Mouse (Mus musculus): ENCODE data around the gene Cfl1. TPM values are rescaled to one million over a fixed set of nuclear protein-coding genes. Genes with fewer than 3 reads are reported as not detected.

Gene Cfl1
- polyA plus RNA-seq, 1 experiment from 2014 or later: 3,575 TPM

- H3K4me2 ChIP-seq (ENCODE audit: low read length): no peak overlapping the region; the same call in 1 of the 2 replicates
- H3K4me3 ChIP-seq (ENCODE audit: low read depth, low read length): no peak overlapping the region
- H3K36me3 ChIP-seq (ENCODE audit: control insufficient read depth, insufficient read depth, low read length): no peaks in the 10 kb centered on the region
- WGBS: 11% methylated on average over 7 of the region's 7 CpGs
- H3K27me3 ChIP-seq (ENCODE audit: control insufficient read depth, insufficient read depth, low read depth, low read length): no peaks in the 10 kb centered on the region
- H3K27ac ChIP-seq (ENCODE audit: low read length): no peak overlapping the region
- ATAC-seq: no peak
- H3K9ac ChIP-seq (ENCODE audit: low read depth, low read length): no peak overlapping the region
- H3K9me3 ChIP-seq (replicated peaks; ENCODE audit: control insufficient read depth, low read length, poor library complexity, severe bottlenecking): no peaks in the 10 kb centered on the region
- peaks cover 10% of the 10 kb centered on the region for H3K4me1 ChIP-seq (ENCODE audit: control insufficient read depth, insufficient read depth, low read length)
Measured at GRCm38 (mm10) chr19:5530138-5530524, 39.9 kb downstream of the Cfl1 start.

GRCm38 (mm10) chr19:5532520-5532919, 42.3 kb downstream of the Cfl1 start:
- WGBS: 82% methylated on average over 8 of the region's 8 CpGs
- ATAC-seq: no peak

GRCm38 (mm10) chr19:5538786-5539185, 48.5 kb downstream of the Cfl1 start:
- Histone ChIP-seq H3K4me3 (ENCODE audit: low read depth, low read length) (no peak overlapping the region), H3K27ac (ENCODE audit: low read length) (no peak overlapping the region), H3K27me3 (ENCODE audit: control insufficient read depth, insufficient read depth, low read depth, low read length) (no peaks in the 10 kb centered on the region), H3K4me1 (ENCODE audit: control insufficient read depth, insufficient read depth, low read length) (no peaks in the 10 kb centered on the region), H3K36me3 (ENCODE audit: control insufficient read depth, insufficient read depth, low read length) (no peaks in the 10 kb centered on the region), H3K9ac (ENCODE audit: low read depth, low read length) (no peak overlapping the region), H3K9me3 (replicated peaks; ENCODE audit: control insufficient read depth, low read length, poor library complexity, severe bottlenecking) (no peaks in the 10 kb centered on the region), H3K4me2 (ENCODE audit: low read length) (no peak overlapping the region)
- no peak for ATAC-seq
- WGBS: 56% methylated on average over 8 of the region's 8 CpGs

More at GRCm38 (mm10) chr19:5532520-5532919, 42.3 kb downstream of the Cfl1 start:
- Histone ChIP-seq H3K4me1 (ENCODE audit: control insufficient read depth, insufficient read depth, low read length) (peaks cover 10% of the 10 kb centered on the region), H3K9me3 (replicated peaks; ENCODE audit: control insufficient read depth, low read length, poor library complexity, severe bottlenecking) (no peaks in the 10 kb centered on the region), H3K27ac (ENCODE audit: low read length) (no peak overlapping the region), H3K9ac (ENCODE audit: low read depth, low read length) (no peak overlapping the region), H3K4me2 (ENCODE audit: low read length) (no peak overlapping the region), H3K27me3 (ENCODE audit: control insufficient read depth, insufficient read depth, low read depth, low read length) (no peaks in the 10 kb centered on the region), H3K4me3 (ENCODE audit: low read depth, low read length) (no peak overlapping the region), H3K36me3 (ENCODE audit: control insufficient read depth, insufficient read depth, low read length) (no peaks in the 10 kb centered on the region)

- no peaks in the 10 kb centered on the region for H3K27me3 ChIP-seq (ENCODE audit: control insufficient read depth, insufficient read depth, low read depth, low read length)
- no peak overlapping the region for H3K4me3 ChIP-seq (ENCODE audit: low read depth, low read length)
- H3K27ac ChIP-seq (ENCODE audit: low read length): no peak overlapping the region
- H3K9me3 ChIP-seq (replicated peaks; ENCODE audit: control insufficient read depth, low read length, poor library complexity, severe bottlenecking): no peaks in the 10 kb centered on the region
- WGBS: 87% methylated on average over 9 of the region's 9 CpGs
- H3K4me2 ChIP-seq (ENCODE audit: low read length): no peak overlapping the region
- no peaks in the 10 kb centered on the region for H3K36me3 ChIP-seq (ENCODE audit: control insufficient read depth, insufficient read depth, low read length)
- H3K9ac ChIP-seq (ENCODE audit: low read depth, low read length): no peak overlapping the region
- no peak for ATAC-seq
- no peaks in the 10 kb centered on the region for H3K4me1 ChIP-seq (ENCODE audit: control insufficient read depth, insufficient read depth, low read length)
Measured at GRCm38 (mm10) chr19:5543362-5543761, 53.1 kb downstream of the Cfl1 start.

- Histone ChIP-seq H3K9ac (ENCODE audit: low read depth, low read length) (no peak overlapping the region), H3K4me3 (ENCODE audit: low read depth, low read length) (no peak overlapping the region), H3K4me1 (ENCODE audit: control insufficient read depth, insufficient read depth, low read length) (no peaks in the 10 kb centered on the region), H3K9me3 (replicated peaks; ENCODE audit: control insufficient read depth, low read length, poor library complexity, severe bottlenecking) (no peaks in the 10 kb centered on the region), H3K4me2 (ENCODE audit: low read length) (no peak overlapping the region), H3K27ac (ENCODE audit: low read length) (no peak overlapping the region), H3K27me3 (ENCODE audit: control insufficient read depth, insufficient read depth, low read depth, low read length) (no peaks in the 10 kb centered on the region), H3K36me3 (ENCODE audit: control insufficient read depth, insufficient read depth, low read length) (no peaks in the 10 kb centered on the region)
- 65% methylated on average over 11 of the region's 11 CpGs for WGBS
- no peak for ATAC-seq
Measured at GRCm38 (mm10) chr19:5544031-5544430, 53.8 kb downstream of the Cfl1 start.

Other genes with a start within 250 kb of the Cfl1 start
- gene Pacs1, start 217.3 kb upstream of the Cfl1 start, polyA plus RNA-seq (2015; fragmentation: Nextera tagmentation; extraction: Ambion mirVana): 50.7 and 52.2 TPM in 2 replicates
- 326 and 331 TPM in 2 replicates for gene Sf3b2, start 195.0 kb upstream of the Cfl1 start, polyA plus RNA-seq (2015; fragmentation: Nextera tagmentation; extraction: Ambion mirVana)
- gene Gal3st3, start 192.1 kb upstream of the Cfl1 start, polyA plus RNA-seq (2015; fragmentation: Nextera tagmentation; extraction: Ambion mirVana): 41.6 and 49.4 TPM in 2 replicates
- gene Catsper1, start 154.7 kb upstream of the Cfl1 start, polyA plus RNA-seq (2015; fragmentation: Nextera tagmentation; extraction: Ambion mirVana): not detected in 2 replicates
- gene Cst6, start 140.9 kb upstream of the Cfl1 start, polyA plus RNA-seq (2015; fragmentation: Nextera tagmentation; extraction: Ambion mirVana): 7.5 and 11.1 TPM in 2 replicates
- gene Eif1ad, start 123.7 kb upstream of the Cfl1 start, polyA plus RNA-seq (2015; fragmentation: Nextera tagmentation; extraction: Ambion mirVana): 36.6 and 38.3 TPM in 2 replicates
- 302 and 321 TPM in 2 replicates for gene Banf1, start 123.3 kb upstream of the Cfl1 start, polyA plus RNA-seq (2015; fragmentation: Nextera tagmentation; extraction: Ambion mirVana)
- 67.7 and 68.5 TPM in 2 replicates for gene Sart1, start 101.8 kb upstream of the Cfl1 start, polyA plus RNA-seq (2015; fragmentation: Nextera tagmentation; extraction: Ambion mirVana)
- gene Tsga10ip, start 87.9 kb upstream of the Cfl1 start, polyA plus RNA-seq (2015; fragmentation: Nextera tagmentation; extraction: Ambion mirVana): not detected in 2 replicates
- 288 and 310 TPM in 2 replicates for gene Drap1, start 65.5 kb upstream of the Cfl1 start, polyA plus RNA-seq (2015; fragmentation: Nextera tagmentation; extraction: Ambion mirVana)
- 61.8 and 67.9 TPM in 2 replicates for gene AI837181, start 65.3 kb upstream of the Cfl1 start, polyA plus RNA-seq (2015; fragmentation: Nextera tagmentation; extraction: Ambion mirVana)
- gene Fosl1, start 42.9 kb upstream of the Cfl1 start, polyA plus RNA-seq (2015; fragmentation: Nextera tagmentation; extraction: Ambion mirVana): not detected in 2 replicates
- gene Ccdc85b, start 32.6 kb upstream of the Cfl1 start, polyA plus RNA-seq (2015; fragmentation: Nextera tagmentation; extraction: Ambion mirVana): 9.5 and 10.2 TPM in 2 replicates
- 159 and 178 TPM in 2 replicates for gene Fibp, start 29.8 kb upstream of the Cfl1 start, polyA plus RNA-seq (2015; fragmentation: Nextera tagmentation; extraction: Ambion mirVana)
- gene Ctsw, start 21.9 kb upstream of the Cfl1 start, polyA plus RNA-seq (2015; fragmentation: Nextera tagmentation; extraction: Ambion mirVana): 5.0 and 5.2 TPM in 2 replicates
- 34.1 and 35.3 TPM in 2 replicates for gene Efemp2, start 16.5 kb upstream of the Cfl1 start, polyA plus RNA-seq (2015; fragmentation: Nextera tagmentation; extraction: Ambion mirVana)
- 51.1 and 53.6 TPM in 2 replicates for gene Mus81, start 2.1 kb upstream of the Cfl1 start, polyA plus RNA-seq (2015; fragmentation: Nextera tagmentation; extraction: Ambion mirVana)
- not detected in 2 replicates for gene 1700020D05Rik, start 13.3 kb downstream of the Cfl1 start, polyA plus RNA-seq (2015; fragmentation: Nextera tagmentation; extraction: Ambion mirVana)
- gene Snx32, start 20.1 kb downstream of the Cfl1 start, polyA plus RNA-seq (2015; fragmentation: Nextera tagmentation; extraction: Ambion mirVana): 112 and 116 TPM in 2 replicates
- gene Ovol1, start 70.2 kb downstream of the Cfl1 start, polyA plus RNA-seq (2015; fragmentation: Nextera tagmentation; extraction: Ambion mirVana): 0.11 TPM in 1 of 2 replicates, not detected in the other
- gene Ap5b1, start 77.6 kb downstream of the Cfl1 start, polyA plus RNA-seq (2015; fragmentation: Nextera tagmentation; extraction: Ambion mirVana): 1.9 and 2.3 TPM in 2 replicates
- 55.5 and 58.4 TPM in 2 replicates for gene Rnaseh2c, start 111.4 kb downstream of the Cfl1 start, polyA plus RNA-seq (2015; fragmentation: Nextera tagmentation; extraction: Ambion mirVana)
- 82.0 and 83.1 TPM in 2 replicates for gene Kat5, start 119.8 kb downstream of the Cfl1 start, polyA plus RNA-seq (2015; fragmentation: Nextera tagmentation; extraction: Ambion mirVana)
- gene Rela, start 147.0 kb downstream of the Cfl1 start, polyA plus RNA-seq (2015; fragmentation: Nextera tagmentation; extraction: Ambion mirVana): 30.6 and 37.7 TPM in 2 replicates
- gene Sipa1, start 173.3 kb downstream of the Cfl1 start, polyA plus RNA-seq (2015; fragmentation: Nextera tagmentation; extraction: Ambion mirVana): 17.5 and 17.7 TPM in 2 replicates
- 9.5 and 12.9 TPM in 2 replicates for gene Map3k11, start 198.3 kb downstream of the Cfl1 start, polyA plus RNA-seq (2015; fragmentation: Nextera tagmentation; extraction: Ambion mirVana)
- 23.9 and 25.3 TPM in 2 replicates for gene Pcnx3, start 198.5 kb downstream of the Cfl1 start, polyA plus RNA-seq (2015; fragmentation: Nextera tagmentation; extraction: Ambion mirVana)
- gene Kcnk7, start 213.9 kb downstream of the Cfl1 start, polyA plus RNA-seq (2015; fragmentation: Nextera tagmentation; extraction: Ambion mirVana): 0.15 TPM in 1 of 2 replicates, not detected in the other
- gene Ehbp1l1, start 235.9 kb downstream of the Cfl1 start, polyA plus RNA-seq (2015; fragmentation: Nextera tagmentation; extraction: Ambion mirVana): 31.3 and 38.6 TPM in 2 replicates
- 116 and 131 TPM in 2 replicates for gene Fam89b, start 239.2 kb downstream of the Cfl1 start, polyA plus RNA-seq (2015; fragmentation: Nextera tagmentation; extraction: Ambion mirVana)